Mouse (Mus musculus) spleen, adult 2 months (tissue): ENCODE data around the gene Ahsa2.

Source experiments
- CTCF ChIP-seq: fragments of 200-500 bp; IDR thresholded peaks from 2 replicates; pipeline ENCODE4 v1.5.1; 2011; ENCODE audit warnings: mild to moderate bottlenecking, inconsistent platforms; ENCODE audit not compliant: insufficient read depth, insufficient read length, insufficient replicate concordance; ENCODE audit errors: extremely low read depth
- POLR2A ChIP-seq: fragments of 200-500 bp; IDR thresholded peaks from 2 replicates; pipeline ENCODE4 v1.6.1; 2011; ENCODE audit warnings: low read depth, low read length, inconsistent platforms

GRCm38 (mm10) chr11:23497718-23498509 lies at the start of gene Ahsa2:
- TF ChIP-seq CTCF: no peak
- peak; percentile 62 for TF ChIP-seq POLR2A
